Mouse (Mus musculus): ENCODE measurements at regions not wholly inside any gene's neighbourhood (a gene's known extent, or its start where the extent isn't known, plus 50 kb on each side); places are given as distances from the start of the nearest gene placed in this dataset.

- no peak for TF ChIP-seq HCFC1 (IDR thresholded peaks at IDR 0.05; ENCODE audit: borderline replicate concordance, insufficient read depth, low read length)
- no peak for TF ChIP-seq CHD2 (IDR thresholded peaks at IDR 0.05; ENCODE audit: low read depth, low read length)
- no peak for TF ChIP-seq MAFK (IDR thresholded peaks at IDR 0.05; ENCODE audit: insufficient read depth, low read depth, low read length)
Measured at GRCm38 (mm10) chr12:15294898-15295297, 521.8 kb downstream of the Trib2 start.
